Mouse (Mus musculus) neutrophil, adult 59 days (primary cell): ENCODE data around the gene Rbbp5. TPM values are rescaled to one million over a fixed set of nuclear protein-coding genes. Genes with fewer than 3 reads are reported as not detected.

Experiments
- total RNA-seq, 2 experiments: library from RNA; stranded (reverse); gene quantifications; 1 replicate in 1 of 2; 2 replicates in 1 of 2; pipeline ENCODE4 v1.2.4; 2023

Gene Rbbp5
- 10 to 100 TPM; 32.6 to 37.1 TPM for total RNA-seq

DNA sequence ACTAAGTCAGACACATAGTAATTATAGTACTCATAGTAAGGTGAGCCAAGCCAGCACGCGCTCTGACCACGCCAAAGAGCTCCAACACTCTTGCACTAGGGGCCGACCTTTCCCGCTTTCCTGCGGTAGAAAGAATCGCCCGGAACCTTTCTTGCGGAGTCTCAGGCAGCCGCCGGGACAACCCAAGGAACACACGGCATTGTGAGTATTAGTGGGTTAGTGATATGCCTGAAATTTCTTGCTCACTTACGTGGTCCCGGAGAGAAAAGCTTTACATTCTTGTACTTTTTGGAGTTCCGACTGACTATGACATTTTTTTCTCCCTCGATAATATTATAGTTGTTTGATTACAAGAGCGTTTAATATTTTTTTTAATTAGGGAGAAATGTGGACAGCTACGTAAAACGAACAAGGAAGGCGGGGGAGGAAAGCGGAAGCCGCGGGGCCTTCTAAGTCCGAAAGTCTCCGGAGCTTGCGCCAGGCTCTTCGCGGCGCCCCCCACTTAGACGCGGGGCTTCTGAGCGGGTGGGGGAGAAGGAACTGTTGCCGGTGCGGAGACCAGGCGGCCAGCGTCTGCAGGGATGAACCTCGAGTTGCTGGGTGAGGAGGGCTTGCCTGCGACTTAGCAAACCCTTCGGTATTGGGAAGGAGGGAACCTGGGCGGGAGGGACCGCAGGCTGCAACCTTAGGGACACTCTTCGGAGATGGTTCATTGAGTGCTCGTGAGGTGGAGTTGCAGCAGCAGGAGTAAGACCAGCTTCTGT, at the start of gene Rbbp5:
Gene Rbbp5, plus strand, starts transcription at position 438 of the 764 bp plus-strand sequence.

DNA sequence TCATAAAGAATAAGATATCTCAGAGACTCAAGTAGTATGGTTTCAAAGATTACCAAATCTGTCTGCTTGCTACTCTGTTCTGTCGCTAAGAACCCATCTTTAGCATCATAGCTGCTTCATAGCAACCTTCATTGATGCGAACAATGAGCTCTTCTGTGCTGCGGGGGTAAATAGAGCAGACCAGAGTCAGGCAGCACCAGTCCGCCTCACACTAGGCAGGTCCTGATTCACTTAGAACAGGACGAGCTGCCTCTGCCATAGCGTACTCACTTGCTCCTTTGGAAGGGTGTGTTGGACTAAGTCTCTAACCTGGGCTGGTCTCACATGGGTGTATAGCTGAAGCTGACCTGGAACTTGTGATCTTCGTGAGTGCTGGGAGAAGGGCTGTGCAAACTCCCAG, 28.9 kb downstream of the Rbbp5 start, which contains the start of gene Tmem81:
Gene Tmem81, plus strand, starts transcription at position 173 of the 400 bp plus-strand sequence.

DNA sequence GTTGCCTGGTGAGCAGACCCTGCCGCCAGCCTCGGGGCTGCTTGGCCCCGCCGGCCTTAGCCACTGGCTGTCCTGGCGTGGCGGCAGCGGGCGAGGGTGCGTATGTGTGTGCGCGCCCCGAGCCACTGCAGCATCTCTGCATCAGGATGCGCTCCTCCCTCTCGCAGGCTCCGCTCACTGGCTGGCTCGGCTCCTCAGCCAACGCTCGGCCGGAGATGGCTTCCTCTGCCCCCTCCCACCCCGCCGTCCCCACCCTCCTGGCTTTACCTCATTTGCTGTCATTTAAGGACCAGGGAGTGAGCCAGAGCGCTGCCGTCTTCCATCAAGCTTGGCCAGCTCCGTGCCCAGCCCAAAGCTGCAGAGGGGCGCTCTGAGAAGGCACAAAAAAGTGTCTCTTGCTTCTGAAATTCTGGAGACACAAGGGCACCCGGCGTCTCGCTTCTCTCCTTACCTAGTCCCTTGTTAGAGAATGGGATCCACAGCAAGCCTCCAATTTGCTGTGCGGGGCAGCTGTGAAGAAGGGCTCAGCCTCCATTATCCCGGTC, 65.7 kb downstream of the Rbbp5 start, which contains the start of gene Cntn2:
Gene Cntn2, minus strand, starts transcription at position 495 of the 545 bp plus-strand sequence.

Other genes starting within 250 kb of the Rbbp5 start
- not detected for gene Gm10188, start 247.6 kb upstream of the Rbbp5 start, total RNA-seq
- not detected for gene Klhdc8a, start 178.7 kb upstream of the Rbbp5 start, total RNA-seq
- 10 to 100 TPM; 47.2 to 47.7 TPM for gene Nuak2, start 161.2 kb upstream of the Rbbp5 start, total RNA-seq
- 10 to 100 TPM; 12.3 to 13.5 TPM for gene Tmcc2, start 86.1 kb upstream of the Rbbp5 start, total RNA-seq
- 10 to 100 TPM; 38.8 to 43.2 TPM for gene Dstyk, start 59.8 kb upstream of the Rbbp5 start, total RNA-seq
- 1 to 10 TPM; 4.3 to 4.8 TPM for gene Tmem81, start 28.9 kb downstream of the Rbbp5 start, total RNA-seq
- gene Cntn2, start 65.9 kb downstream of the Rbbp5 start, total RNA-seq: under 1 TPM; 0.18 to 0.75 TPM